Mouse (Mus musculus) thymus, postnatal 25 days (tissue): Measurements from ENCODE around the gene Adgrg3.

Experiments
- DNase-seq: peaks from one replicate; pipeline ENCODE4 v3.0.0; 2022

The Adgrg3 gene

DNA sequence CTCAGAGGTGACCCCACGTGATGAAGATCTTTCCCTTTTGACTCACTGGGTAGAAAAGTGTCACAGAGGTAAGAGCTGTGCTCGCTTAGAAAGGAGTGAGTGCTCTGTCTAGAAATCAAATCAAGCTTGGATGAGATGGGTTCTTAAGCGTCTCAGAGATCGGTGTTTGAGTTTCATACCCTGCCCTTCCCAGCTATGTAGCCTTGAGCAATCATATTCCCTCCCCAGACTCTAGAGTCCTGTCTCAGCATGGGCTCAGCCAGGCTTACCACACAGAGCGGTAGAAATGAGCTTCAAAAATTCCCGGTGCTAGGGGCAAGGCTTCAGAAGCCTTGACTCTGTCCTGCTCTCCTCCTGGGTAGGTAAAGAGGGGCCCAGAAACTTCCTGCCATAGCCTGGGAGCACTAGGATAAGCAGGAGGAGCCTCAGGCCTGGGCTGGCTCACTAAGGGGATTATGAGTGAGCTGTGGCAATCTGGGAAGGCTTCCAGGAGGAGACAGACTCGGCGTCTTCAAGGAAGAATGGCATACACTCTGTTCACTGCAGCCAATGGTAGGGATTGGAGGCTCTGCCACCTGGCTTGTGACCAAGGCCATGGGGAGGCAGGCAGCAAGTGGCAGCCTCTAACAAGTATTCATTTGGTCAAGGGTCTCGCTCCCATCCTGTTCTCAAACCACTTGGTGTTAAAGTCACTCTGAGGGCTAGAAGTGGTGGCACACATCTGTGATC is 24.3 kb upstream of the Adgrg3 start:
- DNase-seq = no peak

DNA sequence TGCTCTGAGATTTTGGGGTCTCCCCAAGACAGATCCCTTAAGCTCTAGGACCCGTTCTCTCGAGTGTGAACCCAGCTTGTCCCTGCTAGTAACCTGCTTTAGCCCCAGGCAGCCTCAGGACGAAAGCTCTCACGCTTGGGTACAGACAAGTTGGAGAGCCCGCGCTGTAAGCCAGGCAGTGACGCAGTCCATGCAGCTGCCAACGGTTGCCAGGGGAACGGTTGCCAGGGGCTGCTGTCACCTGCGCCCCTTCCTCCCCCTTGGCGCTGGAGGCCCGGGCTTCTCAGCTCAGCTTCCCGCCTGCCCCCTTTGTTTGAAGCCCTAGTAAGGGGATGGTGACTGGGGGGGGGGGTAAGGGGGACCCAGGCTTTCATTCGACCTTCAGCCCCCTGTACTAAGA is 23.5 kb upstream of the Adgrg3 start:
- DNase-seq = peak; percentile 90

DNA sequence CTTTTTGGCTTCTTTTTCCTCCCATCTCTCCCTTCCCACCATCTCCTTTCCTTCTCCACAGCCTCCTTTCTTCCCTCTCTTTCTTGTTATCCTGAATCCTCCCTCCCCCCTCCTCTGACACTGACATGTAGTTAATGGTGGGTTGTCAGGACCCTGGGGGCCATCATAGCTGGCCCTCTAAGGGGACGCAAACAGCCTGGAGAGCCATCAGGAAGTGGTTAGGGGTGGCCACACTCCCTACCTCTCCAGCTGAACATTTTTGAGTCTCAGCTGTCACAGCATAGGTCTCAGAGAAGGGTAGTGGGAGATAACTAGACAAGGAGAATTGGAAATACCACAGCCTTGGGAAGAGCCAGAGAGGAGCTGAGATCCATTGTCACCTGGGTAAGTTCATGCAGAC is 23.0 kb upstream of the Adgrg3 start:
- DNase-seq = no peak

DNA sequence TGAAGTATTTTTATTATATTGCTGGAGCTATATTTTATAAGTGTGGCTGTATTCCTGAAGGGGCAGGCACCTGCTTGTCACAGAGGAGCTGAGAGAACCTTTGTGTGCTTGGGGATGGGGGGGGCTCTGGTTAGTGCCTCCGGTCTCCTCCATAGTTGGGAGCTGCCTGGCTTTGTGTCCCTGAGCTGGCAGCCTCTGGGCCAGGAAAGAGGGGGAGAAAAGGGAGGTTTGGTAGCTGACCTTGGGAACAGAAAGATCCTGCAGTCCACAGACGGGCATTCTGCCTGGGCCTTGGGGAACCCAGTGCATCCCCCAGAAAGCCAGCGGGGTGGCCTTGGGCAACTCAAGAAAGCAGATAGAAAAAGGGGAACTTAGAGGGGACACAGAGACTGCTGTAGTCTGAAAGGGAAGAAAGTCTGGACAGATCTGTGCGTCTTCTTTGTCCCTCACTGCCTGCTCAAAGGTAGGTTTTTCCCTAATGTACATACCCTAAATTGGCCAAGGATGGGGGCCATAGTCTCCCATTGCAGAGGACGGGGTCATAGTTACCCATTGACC is 22.1 kb upstream of the Adgrg3 start:
- DNase-seq = no peak

DNA sequence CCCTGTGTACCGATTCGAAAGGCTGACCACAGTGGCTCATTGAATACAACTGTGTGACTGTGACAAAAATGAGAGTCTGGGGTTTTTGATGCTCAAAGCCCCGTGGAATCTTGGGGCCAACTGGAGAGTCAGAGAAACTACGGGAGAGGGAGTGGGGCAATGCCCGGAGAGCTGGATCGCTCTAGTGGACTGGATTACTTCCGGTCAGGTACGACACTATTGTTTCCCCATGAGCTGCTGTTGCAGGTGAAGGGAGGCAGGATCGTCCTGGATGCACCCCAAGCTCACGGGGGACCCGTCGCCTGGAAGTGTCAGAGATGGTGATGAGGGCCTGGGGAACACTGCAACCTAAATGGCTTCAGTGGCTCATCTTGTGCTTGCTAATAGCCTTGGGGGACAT is 21.5 kb upstream of the Adgrg3 start:
- no peak for DNase-seq

DNA sequence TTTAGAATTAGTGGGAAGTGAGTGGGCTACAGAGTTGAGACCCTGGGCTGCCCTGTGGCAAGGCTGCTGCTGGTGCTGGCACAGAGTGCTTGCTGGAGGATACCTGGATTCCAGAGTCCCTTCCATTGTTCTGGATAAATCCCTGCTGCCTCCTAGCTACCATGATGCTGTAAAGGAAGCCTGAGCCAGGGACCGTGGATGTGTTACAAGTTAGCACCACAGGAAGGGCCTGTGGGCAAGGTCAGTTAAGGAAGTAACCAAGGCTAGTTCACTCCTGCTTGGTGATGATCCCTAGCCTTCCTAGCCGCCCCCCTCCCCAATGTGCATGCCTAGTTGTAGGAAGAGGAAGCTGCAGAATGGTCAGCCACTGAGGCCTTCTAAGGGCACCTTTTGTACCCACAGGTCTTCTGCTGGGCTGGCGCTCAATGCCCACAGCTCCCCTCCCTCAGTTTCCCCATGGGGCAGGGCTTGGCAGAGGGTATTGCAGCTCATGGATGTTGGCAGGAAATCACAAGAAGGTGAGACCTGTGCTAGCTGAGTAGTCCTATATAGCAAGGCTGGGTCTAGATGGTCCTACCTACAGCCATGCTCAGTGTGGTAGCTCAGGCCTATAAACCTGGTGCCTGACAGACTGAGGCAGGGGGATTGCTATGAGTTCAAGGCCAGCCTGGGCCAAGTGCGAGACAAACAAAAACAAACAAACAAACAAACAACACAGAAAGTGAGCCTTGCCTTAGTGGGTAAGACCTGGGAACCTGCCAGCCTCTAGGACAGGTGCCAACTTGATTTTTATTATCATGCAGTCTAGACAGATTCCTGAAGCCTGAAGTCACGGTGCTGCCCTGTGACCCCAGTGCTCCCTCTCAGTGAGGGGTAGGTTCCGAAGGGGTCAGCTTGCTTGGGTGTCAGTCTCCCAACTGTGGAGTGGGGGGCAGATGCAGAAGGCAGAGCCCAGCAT is 20.3 kb upstream of the Adgrg3 start:
- no peak for DNase-seq

DNA sequence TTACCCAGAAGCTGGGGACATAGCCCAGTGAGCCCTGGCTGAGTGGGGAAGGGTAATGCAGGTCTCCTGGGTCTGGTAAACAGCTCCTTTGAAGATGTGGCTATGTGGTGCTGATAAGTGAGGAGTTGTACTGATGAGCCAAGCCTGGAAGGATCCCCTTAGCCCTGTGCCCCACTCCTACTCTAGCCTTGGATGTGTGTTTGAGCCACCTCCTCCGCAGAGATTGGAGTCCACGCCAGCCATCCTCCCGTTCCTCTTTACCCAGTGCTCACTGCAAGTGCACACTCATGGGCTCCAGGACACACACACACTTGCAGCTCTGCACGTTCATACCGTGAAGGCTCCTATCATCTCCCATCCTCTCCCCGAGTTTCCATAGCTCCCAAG is 19.6 kb upstream of the Adgrg3 start:
- no peak for DNase-seq

DNA sequence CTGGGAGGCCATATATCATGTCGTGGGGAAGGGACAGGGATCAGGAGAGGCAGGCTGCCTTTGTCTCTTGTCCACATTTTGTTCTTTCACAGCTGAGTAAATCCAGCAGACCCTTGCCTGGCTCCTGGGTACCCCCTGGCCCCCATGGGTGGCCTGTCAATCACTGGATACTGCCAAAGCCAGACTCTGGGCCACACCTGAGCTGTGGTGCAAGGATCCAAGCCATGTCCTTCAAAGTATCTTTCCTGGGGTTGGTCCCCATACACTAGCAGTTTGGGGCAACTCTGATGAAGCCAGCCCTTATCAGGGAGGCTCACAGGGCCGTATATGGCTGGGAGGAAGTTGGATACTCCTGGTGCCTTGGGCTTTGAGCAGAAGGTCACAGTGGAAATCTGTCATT is 19.1 kb upstream of the Adgrg3 start:
- DNase-seq = no peak

DNA sequence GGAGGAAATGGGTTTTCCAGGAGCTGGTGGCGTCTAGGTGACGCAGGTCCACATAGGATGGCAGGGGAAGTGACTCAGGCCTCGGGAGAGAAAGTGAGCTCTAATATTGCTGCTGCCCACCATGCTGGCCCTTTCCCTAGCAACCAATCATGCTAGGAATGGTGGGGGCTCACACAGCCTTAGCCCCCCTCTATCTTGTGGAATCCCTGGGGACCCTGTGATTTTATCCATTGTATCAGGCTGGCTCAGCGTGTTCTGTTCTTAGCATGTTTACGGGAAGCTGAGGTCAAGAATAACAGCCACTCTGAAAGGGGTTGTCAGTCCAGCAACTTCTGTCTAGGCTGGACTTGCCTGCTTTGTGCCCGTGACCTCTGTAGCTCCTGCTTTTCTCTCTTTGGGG is 18.5 kb upstream of the Adgrg3 start:
- DNase-seq = no peak

DNA sequence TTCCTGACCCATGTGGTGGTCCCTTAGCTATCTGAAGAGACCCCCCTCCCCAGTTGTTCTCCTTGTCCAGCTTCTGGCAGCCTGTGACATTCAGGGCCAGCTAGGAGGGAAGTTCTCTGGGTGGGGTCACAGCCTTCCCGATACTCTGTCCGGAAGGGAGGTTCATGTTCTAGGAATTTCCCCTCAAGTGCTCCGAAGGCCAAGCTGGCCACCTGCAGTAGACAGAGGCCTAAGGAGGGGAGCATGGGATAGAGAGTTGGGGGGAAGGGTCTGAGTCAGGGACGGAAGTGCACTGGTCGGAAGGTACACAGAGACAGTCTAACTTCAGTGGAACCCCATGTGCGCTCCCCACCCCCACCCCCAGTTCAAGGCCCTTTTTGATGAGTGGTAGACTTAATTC is 17.5 kb upstream of the Adgrg3 start:
- no peak for DNase-seq

DNA sequence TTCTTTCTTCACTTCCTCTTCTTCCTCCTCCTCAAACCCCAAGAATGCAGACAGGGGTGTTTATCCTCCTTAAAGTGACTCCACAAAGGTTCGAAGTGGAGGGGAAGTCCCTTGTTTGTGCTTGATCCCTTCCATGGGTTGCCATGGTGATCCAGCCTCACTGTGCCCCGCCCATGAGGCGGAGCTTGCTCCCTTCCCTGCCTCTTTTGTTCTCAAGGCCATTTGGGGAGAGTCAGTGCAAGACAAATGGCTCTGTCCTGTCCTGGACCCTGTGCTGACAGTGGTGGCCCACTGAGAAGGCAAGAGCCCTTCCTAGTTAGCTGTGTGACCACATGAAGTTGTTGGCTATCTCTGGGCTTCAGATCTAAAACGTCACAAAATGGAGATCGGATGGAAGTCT is 16.8 kb upstream of the Adgrg3 start:
- DNase-seq = peak; percentile 62

DNA sequence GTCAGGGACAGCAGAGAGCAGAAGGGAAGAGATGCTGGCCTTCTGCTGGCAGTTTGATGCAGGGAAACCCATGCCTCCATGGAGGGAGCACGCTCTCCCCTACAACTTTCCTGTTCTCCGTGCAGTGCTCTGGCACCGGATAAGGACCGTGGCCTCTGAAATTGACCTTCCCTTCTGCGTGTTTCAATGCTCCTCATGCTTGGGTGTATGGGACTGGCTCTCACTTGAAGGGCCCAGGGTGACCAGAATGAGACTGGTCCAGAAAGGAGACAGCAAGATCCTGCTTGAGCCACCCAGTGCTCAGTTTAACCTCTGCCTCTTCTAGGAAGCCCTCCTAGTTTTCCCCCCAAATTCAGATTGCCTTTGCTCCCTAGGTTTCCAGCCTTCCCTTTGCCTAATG is 16.3 kb upstream of the Adgrg3 start:
- DNase-seq = no peak

DNA sequence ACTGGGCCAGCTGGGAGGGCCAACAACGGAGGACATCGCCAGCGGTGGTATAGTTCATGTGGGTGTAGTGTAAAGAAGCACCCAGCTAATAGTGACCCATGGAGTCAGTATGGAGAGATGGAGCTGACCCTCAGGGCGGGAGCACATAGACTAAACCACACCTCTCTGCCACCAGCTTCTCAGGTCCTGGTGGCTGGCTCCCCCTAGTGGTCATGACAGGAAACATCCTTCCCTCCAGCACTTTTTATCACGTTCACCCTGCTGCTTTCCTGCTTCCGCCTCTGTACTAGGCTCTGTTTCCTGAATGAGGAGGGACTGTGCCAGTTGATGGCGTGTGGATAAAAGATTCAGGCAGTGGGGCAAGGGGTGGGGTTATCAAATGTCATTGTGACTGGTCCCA is 15.8 kb upstream of the Adgrg3 start:
- peak; percentile 84 for DNase-seq

DNA sequence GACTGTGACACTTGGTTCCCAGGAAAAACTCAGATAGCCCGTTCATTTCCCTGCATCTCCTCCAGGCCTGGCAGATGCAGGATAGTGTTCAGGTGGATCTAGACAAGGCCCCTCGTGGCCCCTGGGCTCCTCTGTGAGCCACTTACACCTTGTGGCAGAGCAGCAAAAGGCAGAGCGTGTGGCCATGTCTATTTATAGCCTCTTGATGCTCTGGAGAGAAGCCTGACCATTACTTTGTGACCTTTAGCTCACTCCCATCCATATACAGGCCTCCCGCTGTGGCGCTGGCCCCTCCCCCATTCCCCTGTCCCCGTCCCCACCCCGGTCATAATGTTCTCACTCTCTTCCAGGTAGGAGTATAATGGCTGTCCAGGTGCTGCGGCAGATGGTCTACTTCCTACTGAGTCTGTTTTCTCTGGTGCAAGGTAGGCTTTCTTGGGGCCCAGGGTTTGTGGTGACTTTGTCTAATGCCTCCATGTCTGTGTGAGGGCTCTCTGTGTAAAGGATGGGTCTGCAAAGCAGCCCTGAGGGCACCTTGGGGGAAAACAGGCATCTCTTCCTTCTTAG is 15.3 kb upstream of the Adgrg3 start:
- no peak for DNase-seq

DNA sequence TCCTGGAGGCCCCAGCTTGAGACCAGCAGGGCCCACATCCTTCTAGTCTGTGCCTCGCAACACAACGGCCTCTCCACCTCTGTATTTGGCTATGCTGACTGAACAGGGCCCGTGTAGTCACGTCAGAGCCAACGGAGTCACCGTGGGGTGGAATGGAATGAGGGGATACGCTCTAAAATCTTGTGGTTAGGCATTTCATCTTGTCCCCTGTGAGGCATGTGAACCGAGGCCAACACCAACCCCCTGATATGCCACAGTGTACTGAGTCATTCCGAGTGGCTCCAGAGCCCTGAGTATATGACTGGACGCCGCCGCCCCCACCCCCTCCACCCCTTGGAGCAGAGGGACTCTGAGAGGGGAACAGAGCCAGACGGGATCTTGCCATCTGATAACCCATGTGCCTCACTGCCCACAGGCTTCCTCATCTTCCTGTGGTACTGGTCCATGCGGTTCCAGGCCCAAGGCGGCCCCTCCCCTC is 5.0 kb upstream of the Adgrg3 start:
- DNase-seq = no peak

DNA sequence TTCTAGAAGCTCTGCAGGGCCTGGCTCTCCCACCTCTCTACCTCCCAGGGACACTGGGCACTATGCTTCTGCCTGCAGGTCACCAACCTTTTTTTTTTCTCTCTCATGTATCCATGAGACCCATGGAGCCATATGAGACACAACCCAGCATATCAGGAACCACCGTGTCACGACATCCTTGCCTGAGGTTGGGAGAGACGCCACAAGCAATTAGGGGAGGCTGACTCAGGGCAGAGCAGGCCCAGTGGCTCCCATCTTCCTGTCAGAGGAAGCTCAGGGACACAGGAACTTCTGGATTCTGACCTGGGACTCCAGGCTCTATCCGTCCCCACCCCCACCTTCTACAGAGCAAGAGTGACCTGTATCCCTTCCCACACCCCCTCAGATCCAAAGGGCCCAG is 1.6 kb upstream of the Adgrg3 start:
- no peak for DNase-seq

DNA sequence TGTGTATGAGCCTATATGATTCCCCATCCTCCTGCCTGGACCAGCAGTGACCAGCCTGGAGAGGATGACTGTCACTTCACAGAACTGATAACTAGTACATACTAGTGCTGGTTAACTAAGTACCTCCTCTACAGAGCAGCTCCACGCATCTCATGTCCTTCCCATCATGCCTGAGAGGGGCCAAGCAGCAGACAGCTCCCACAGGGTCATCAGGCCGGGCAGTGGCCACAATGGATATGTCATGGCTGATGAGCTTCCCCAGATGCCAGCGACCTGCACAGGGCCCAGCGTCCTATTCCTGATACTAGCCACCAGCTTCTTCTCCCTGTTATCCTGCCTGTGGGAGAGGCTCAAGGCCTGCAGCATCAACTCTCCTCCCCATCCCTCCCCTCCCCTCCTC is 808 bp upstream of the Adgrg3 start:
- DNase-seq = no peak

DNA sequence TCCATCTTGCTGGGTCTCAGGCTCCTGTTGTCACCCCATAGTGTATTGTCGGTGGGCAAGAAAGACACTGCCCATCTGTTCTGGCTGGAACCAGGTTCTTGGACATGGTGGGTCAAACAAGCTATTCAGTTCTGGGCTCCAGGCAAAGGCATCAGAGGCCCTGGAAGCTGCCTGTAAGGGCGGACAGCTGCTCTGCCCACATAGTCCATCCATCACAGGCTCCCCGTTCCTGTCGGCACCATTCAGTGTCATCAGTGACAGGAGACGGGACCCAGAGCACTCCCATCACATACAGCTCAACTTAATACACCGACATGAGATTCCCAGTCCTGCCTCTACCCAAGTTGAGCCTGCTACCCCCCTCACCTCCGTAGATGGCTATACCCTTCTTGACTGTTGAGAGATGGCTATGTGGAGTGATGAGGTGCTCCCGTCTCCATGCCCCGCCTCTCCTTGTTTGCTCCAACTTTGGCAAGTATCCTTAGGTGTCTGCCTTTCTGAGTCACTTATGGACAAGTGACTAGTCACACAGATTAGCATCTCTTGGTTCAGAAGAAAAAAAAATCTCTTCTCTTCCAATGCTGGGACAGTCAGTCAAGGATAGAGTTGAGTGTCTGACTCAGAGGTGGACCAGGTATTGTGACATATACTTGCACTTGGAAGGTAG is 610 bp downstream of the Adgrg3 start:
- no peak for DNase-seq

DNA sequence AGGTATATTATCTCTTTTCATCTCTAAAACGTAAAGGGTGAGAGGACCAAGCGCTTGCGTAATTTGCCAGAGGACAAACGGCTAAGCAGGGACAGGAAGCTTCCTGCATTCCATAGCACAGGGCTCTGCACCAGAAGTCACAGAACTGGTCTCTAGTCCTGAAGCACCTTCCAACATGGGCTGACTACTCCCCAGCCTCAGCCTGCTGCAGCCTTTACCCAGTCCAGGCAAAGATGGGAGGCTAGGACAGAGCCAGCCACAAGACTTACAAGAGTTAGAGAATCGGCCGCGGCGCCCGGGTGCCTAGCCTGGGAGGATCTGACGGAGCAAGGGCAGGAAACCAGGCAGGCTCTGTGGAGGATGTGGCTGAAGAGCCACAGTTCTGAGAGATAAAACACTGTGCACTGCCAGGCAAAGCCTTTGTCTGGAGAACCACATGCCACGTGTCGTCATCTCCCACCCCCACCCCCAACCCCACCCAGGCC is 2.8 kb downstream of the Adgrg3 start:
- peak; percentile 69 for DNase-seq

DNA sequence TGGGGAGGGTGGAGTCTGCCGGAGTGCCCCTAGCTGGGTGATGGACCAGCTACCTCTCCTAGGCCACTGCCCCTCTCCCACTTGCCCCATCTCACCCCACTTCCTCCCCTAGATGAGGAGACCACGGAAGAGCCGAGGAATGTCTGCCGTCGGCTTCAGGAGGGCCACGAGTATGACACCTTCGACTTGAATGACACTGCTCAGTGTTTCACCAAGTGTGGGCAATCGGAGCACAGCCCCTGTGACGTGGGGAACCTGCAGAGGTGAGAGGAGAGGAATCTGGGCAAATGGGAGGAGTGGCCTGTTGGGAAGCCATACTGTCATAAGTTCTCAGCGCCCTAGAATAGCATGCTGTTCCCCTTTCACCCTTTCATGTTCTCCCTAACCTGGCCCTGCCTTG is 3.3 kb downstream of the Adgrg3 start:
- DNase-seq = no peak

DNA sequence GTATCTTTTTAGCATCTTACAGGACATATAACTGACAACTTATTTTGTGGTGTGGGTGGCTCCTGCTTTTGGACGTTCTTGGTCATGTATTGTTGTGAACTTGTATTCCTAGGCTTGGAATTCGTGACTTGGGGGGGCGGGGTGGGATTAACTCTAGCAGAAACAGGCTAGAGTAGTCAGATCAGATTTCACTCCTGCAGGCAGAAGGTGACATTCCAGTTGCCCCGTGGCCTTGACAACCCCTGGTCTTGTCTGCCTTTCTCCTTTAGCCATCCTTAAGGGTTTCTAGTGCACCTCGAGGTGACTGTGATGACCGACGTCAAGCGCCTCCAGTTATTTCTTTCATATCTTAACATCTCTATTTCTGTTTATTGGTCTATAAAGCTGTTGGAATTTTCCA is 5.7 kb downstream of the Adgrg3 start:
- DNase-seq = no peak

DNA sequence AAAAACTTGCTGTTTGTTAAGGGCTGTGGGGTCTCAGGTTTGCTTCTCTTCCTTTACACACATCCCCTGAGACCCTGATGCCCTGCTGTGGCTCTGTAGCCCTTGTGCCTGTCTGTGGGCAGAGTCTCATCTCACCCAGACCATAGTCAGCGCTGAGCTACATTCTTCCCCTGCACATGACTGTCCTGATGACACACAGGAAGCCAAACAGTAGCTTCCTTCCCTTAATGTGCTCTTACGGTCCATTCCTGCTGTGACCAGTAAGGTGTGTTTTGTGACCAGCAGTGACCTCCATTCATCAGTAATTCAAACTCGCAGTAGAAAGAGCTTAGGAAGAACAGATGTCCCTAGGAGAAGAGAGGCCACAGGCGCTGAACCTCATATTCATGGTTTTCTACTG is 6.9 kb downstream of the Adgrg3 start:
- DNase-seq = no peak

DNA sequence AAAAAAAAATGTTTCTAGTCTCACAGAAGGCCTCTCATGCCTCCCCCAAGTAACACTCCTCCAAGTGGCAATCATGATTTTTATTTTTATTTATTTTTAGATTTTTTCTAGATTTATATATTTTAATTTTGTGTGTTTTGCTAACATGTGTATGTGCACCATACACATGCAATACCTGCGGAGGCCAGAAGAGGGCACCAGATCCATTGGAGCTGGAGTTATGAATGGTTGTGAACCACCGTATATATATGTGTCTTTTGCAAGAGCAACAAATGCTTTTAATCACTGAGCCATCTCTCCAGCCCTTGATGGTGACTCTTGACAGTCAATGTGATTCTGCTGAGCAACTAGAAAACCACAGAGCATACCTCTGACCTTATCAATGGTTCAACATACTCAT is 7.9 kb downstream of the Adgrg3 start:
- peak; percentile 39 for DNase-seq
